Mouse (Mus musculus): ENCODE results near the gene BC048562. TPM values are rescaled to one million over a fixed set of nuclear protein-coding genes. Genes with fewer than 3 reads are reported as not detected.

BC048562 gene
- polyA plus RNA-seq, 1 experiment = not detected

GRCm38 (mm10) chr9:108450292-108451169 is 14.2 kb downstream of the BC048562 start:
- no peak for DNase-seq (ENCODE audit: low spot score)

GRCm38 (mm10) chr9:108451170-108451493 is 14.8 kb downstream of the BC048562 start:
- DNase-seq (ENCODE audit: low spot score) = no peak

- DNase-seq (ENCODE audit: low spot score) = no peak
Observed at GRCm38 (mm10) chr9:108451519-108452160, 15.4 kb downstream of the BC048562 start.

GRCm38 (mm10) chr9:108452291-108452906 is 16.1 kb downstream of the BC048562 start:
- DNase-seq (ENCODE audit: low spot score) = peak; percentile 80

- DNase-seq (ENCODE audit: low spot score) = no peak
Observed at GRCm38 (mm10) chr9:108452911-108453310, 16.6 kb downstream of the BC048562 start.

GRCm38 (mm10) chr9:108453458-108453857 is 17.2 kb downstream of the BC048562 start:
- no peak for DNase-seq (ENCODE audit: low spot score)

- DNase-seq (ENCODE audit: low spot score) = no peak
Observed at GRCm38 (mm10) chr9:108454429-108454828, 18.1 kb downstream of the BC048562 start.

GRCm38 (mm10) chr9:108455747-108456571 is 19.7 kb downstream of the BC048562 start:
- no peak for DNase-seq (ENCODE audit: low spot score)

- DNase-seq (ENCODE audit: low spot score) = no peak
Observed at GRCm38 (mm10) chr9:108456953-108457352, 20.7 kb downstream of the BC048562 start.

- no peak for DNase-seq (ENCODE audit: low spot score)
Observed at GRCm38 (mm10) chr9:108459939-108460318, 23.6 kb downstream of the BC048562 start.

GRCm38 (mm10) chr9:108460319-108461178 is 24.3 kb downstream of the BC048562 start, which contains the start of gene Ccdc71:
Gene Ccdc71 (plus strand): TSS chr9:108460527.
- DNase-seq (ENCODE audit: low spot score) = peak; percentile 70

- DNase-seq (ENCODE audit: low spot score) = no peak
Observed at GRCm38 (mm10) chr9:108461181-108461631, 24.9 kb downstream of the BC048562 start, which contains the start of gene Klhdc8b. Gene Klhdc8b (minus strand): TSS chr9:108461581.

GRCm38 (mm10) chr9:108461675-108462074 is 25.4 kb downstream of the BC048562 start:
- DNase-seq (ENCODE audit: low spot score) = no peak

GRCm38 (mm10) chr9:108462192-108462591 is 25.9 kb downstream of the BC048562 start:
- DNase-seq (ENCODE audit: low spot score) = no peak

- DNase-seq (ENCODE audit: low spot score) = no peak
Observed at GRCm38 (mm10) chr9:108463713-108464112, 27.4 kb downstream of the BC048562 start.

GRCm38 (mm10) chr9:108466219-108466618 is 29.9 kb downstream of the BC048562 start:
- no peak for DNase-seq (ENCODE audit: low spot score)

- DNase-seq (ENCODE audit: low spot score) = no peak
Observed at GRCm38 (mm10) chr9:108469430-108469829, 33.1 kb downstream of the BC048562 start.

GRCm38 (mm10) chr9:108469845-108470244 is 33.6 kb downstream of the BC048562 start:
- no peak for DNase-seq (ENCODE audit: low spot score)

- DNase-seq (ENCODE audit: low spot score) = no peak
Observed at GRCm38 (mm10) chr9:108474528-108474927, 38.2 kb downstream of the BC048562 start.

GRCm38 (mm10) chr9:108478638-108479156 is 42.4 kb downstream of the BC048562 start:
- peak; percentile 66 for DNase-seq (ENCODE audit: low spot score)
